Mouse (Mus musculus): ENCODE measurements around the gene Col4a3bp. TPM values are rescaled to one million over a fixed set of nuclear protein-coding genes. Genes with fewer than 3 reads are reported as not detected.

Col4a3bp gene
- polyA plus RNA-seq, 1 experiment from 2014 or later: 9.7 TPM

Other genes with a start within 250 kb of the Col4a3bp start
- gene Poc5, start 154.3 kb upstream of the Col4a3bp start, polyA plus RNA-seq (2016; fragmentation: Nextera tagmentation; extraction: Ambion mirVana): 13.7 and 14.1 TPM in 2 replicates
- gene Ankdd1b, start 71.4 kb upstream of the Col4a3bp start, polyA plus RNA-seq (2016; fragmentation: Nextera tagmentation; extraction: Ambion mirVana): 0.37 and 0.56 TPM in 2 replicates
- gene Gm17622, start 51.9 kb upstream of the Col4a3bp start, polyA plus RNA-seq (2016; fragmentation: Nextera tagmentation; extraction: Ambion mirVana): not detected in 2 replicates
- gene Polk, start within 50 bp of the Col4a3bp start, polyA plus RNA-seq (2016; fragmentation: Nextera tagmentation; extraction: Ambion mirVana): 8.6 TPM in 2 replicates
- gene Hmgcr, start 128.3 kb downstream of the Col4a3bp start, polyA plus RNA-seq (2016; fragmentation: Nextera tagmentation; extraction: Ambion mirVana): 53.3 and 57.5 TPM in 2 replicates
- 0.04 TPM in 1 of 2 replicates, not detected in the other for gene Ankrd31, start 205.7 kb downstream of the Col4a3bp start, polyA plus RNA-seq (2016; fragmentation: Nextera tagmentation; extraction: Ambion mirVana)

Data from heart, embryonic 12.5 days (tissue).